In the genomic region with DNA sequence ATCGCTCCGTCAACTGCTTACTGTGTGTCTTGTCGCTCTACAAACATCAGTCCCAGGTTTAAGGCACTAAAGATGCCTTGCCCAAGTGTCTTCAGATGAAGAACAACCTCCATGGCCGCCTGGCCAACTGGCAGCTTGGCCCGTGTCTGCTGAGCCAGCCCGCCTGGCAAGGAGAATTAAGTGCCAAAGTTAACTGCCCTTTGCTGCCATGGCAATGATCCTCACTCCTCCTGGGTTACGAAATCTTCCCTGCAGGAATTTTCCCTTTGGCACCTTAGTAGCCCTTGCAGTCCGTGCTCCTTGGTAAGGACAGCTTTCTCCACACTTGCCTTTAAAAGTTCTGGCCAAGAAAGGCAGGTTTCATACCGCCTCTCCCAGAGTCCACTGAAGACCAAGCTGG, we compare ENCODE assay signal across 10 mouse cellular contexts. TPM values are rescaled to one million over a fixed set of nuclear protein-coding genes. Genes with fewer than 3 reads are reported as not detected.
DNase-seq lines count a peak whose midpoint lies in the region; ATAC-seq lines count a peak whose summit lies in the region.
"Had no signal": no experiment of that assay in that cellular context is flagged by ENCODE, and none has a peak within 500 bp of the region (broad histone marks: within the 10 kb centered on the region; RNA-seq: fewer than 3 reads in every experiment).

No protein-coding gene starts in this region.

- WGBS in heart, embryonic 12.5 days: 89% methylated on average over 9 of the region's 9 CpGs
- 81% methylated on average over 9 of the region's 9 CpGs for WGBS in kidney, embryonic 14.5 days
- WGBS in forebrain, embryonic 11.5 days: 91% methylated on average over 9 of the region's 9 CpGs

- no peak for ATAC-seq in heart, embryonic 12.5 days (ENCODE audit: insufficient number of reproducible peaks, low FRiP score)
- ATAC-seq in kidney, embryonic 14.5 days (ENCODE audit: low FRiP score, low TSS enrichment): no peak
- ATAC-seq in inflammation-experienced regulatory T-cells, adult 6 months: no peak
- no peak for ATAC-seq in forebrain, embryonic 11.5 days (replicated peaks; ENCODE audit: low FRiP score)

- no peak overlapping the region for H3K27ac ChIP-seq in heart, embryonic 12.5 days (ENCODE audit: poor library complexity, severe bottlenecking)
- peak overlapping the region; percentile 10; the same call in 1 of the 2 replicates for H3K27ac ChIP-seq in kidney, embryonic 14.5 days (ENCODE audit: low read depth, low read length)
- no peak overlapping the region for H3K27ac ChIP-seq in forebrain, embryonic 11.5 days (ENCODE audit: low read depth, low read length)
- H3K27ac ChIP-seq: embryonic facial prominence, embryonic 15.5 days; midbrain, embryonic 12.5 days had no signal

- H3K9ac ChIP-seq in heart, embryonic 12.5 days: no peak overlapping the region
- H3K9ac ChIP-seq in kidney, embryonic 14.5 days (ENCODE audit: low read depth, low read length): no peak overlapping the region
- H3K9ac ChIP-seq in forebrain, embryonic 11.5 days (ENCODE audit: low read length): no peak overlapping the region
- H3K9ac ChIP-seq: embryonic facial prominence, embryonic 15.5 days; midbrain, embryonic 12.5 days had no signal

- H3K4me2 ChIP-seq in heart, embryonic 12.5 days: no peak overlapping the region
- H3K4me2 ChIP-seq in kidney, embryonic 14.5 days (replicated peaks; ENCODE audit: low read depth, low read length): no peak overlapping the region
- H3K4me2 ChIP-seq in forebrain, embryonic 11.5 days (ENCODE audit: low read depth, low read length, severe bottlenecking): no peak overlapping the region
- H3K4me2 ChIP-seq: embryonic facial prominence, embryonic 15.5 days; midbrain, embryonic 12.5 days had no signal

- DNase-seq in heart, adult 11 months: peak; percentile 97
- DNase-seq in right cerebral cortex, postnatal 4 days: peak; percentile 8
- DNase-seq in right cerebral cortex, postnatal 36 days (ENCODE audit: low spot score in 2 of 2): no peak
- DNase-seq in forebrain, embryonic 11.5 days (ENCODE audit: low spot score): no peak
- no peak for DNase-seq in embryo, embryonic 9.5 days (ENCODE audit: extremely low spot score)

- H3K4me3 ChIP-seq in heart, embryonic 12.5 days: no peak overlapping the region
- H3K4me3 ChIP-seq in kidney, embryonic 14.5 days (ENCODE audit: low read length): no peak overlapping the region
- no peak overlapping the region for H3K4me3 ChIP-seq in forebrain, embryonic 11.5 days (ENCODE audit: low read depth, low read length)
- H3K4me3 ChIP-seq: embryonic facial prominence, embryonic 15.5 days; midbrain, embryonic 12.5 days had no signal

- no peaks in the 10 kb centered on the region for H3K27me3 ChIP-seq in heart, embryonic 12.5 days (replicated peaks)
- no peaks in the 10 kb centered on the region for H3K27me3 ChIP-seq in kidney, embryonic 14.5 days (ENCODE audit: control insufficient read depth, insufficient read depth, low read length)
- no peaks in the 10 kb centered on the region for H3K27me3 ChIP-seq in forebrain, embryonic 11.5 days (ENCODE audit: control insufficient read depth, insufficient read depth, low read length)
- H3K27me3 ChIP-seq: embryonic facial prominence, embryonic 15.5 days; midbrain, embryonic 12.5 days had no signal

- H3K36me3 ChIP-seq in heart, embryonic 12.5 days: no peaks in the 10 kb centered on the region
- H3K36me3 ChIP-seq in kidney, embryonic 14.5 days (ENCODE audit: control insufficient read depth, insufficient read depth, low read length): no peaks in the 10 kb centered on the region
- no peaks in the 10 kb centered on the region for H3K36me3 ChIP-seq in forebrain, embryonic 11.5 days (ENCODE audit: control insufficient read depth, insufficient read depth, low read length)
- H3K36me3 ChIP-seq: embryonic facial prominence, embryonic 15.5 days; midbrain, embryonic 12.5 days had no signal

- H3K4me1 ChIP-seq in heart, embryonic 12.5 days (replicated peaks): peaks cover 10% of the 10 kb centered on the region; the same call in 1 of the 2 replicates
- H3K4me1 ChIP-seq in kidney, embryonic 14.5 days (ENCODE audit: control insufficient read depth, insufficient read depth, low read length): 0 out of 2 replicates have a peak, but pooled peaks cover 13% of the 10 kb centered on the region
- H3K4me1 ChIP-seq in forebrain, embryonic 11.5 days (replicated peaks; ENCODE audit: control insufficient read depth, insufficient read depth, low read length): no peaks in the 10 kb centered on the region
- H3K4me1 ChIP-seq: embryonic facial prominence, embryonic 15.5 days; midbrain, embryonic 12.5 days had no signal

- no peaks in the 10 kb centered on the region for H3K9me3 ChIP-seq in heart, embryonic 12.5 days (replicated peaks)
- no peaks in the 10 kb centered on the region for H3K9me3 ChIP-seq in kidney, embryonic 14.5 days (ENCODE audit: control insufficient read depth, low read length)
- H3K9me3 ChIP-seq in forebrain, embryonic 11.5 days (ENCODE audit: control insufficient read depth, low read length): no peaks in the 10 kb centered on the region
- H3K9me3 ChIP-seq: embryonic facial prominence, embryonic 15.5 days; midbrain, embryonic 12.5 days had no signal

RNA-seq across cellular contexts. Expression of a gene that starts 20.9 kb away (rescaled TPM):
- 12.8 and 14.5 TPM in 2 replicates for polyA plus RNA-seq in heart, embryonic 12.5 days (2016; fragmentation: Nextera tagmentation; extraction: Ambion mirVana)
- 11.4 and 24.7 TPM in 2 replicates for polyA plus RNA-seq in kidney, embryonic 14.5 days (2014; fragmentation: Nextera tagmentation; extraction: Ambion mirVana)
- 1 to 10 TPM; 3.6 to 8.8 (median 3.6) TPM for polyA plus RNA-seq in inflammation-experienced regulatory T-cells, adult 6 months (2017; shearing (Covaris generic))
- polyA plus RNA-seq in forebrain, embryonic 11.5 days (2014; fragmentation: Nextera tagmentation; extraction: Ambion mirVana): 4.2 and 4.8 TPM in 2 replicates

Comparison
In these comparisons a context has a peak if more than half of its experiments do, and no peak if none do; other contexts are left out.
1. DNase-seq: peak in heart, adult 11 months (single experiment) and right cerebral cortex, postnatal 4 days (single experiment); none in right cerebral cortex, postnatal 36 days (0 of 2), forebrain, embryonic 11.5 days (single experiment) and embryo, embryonic 9.5 days (single experiment).